Mouse (Mus musculus) brain, embryonic 14.5 days (tissue): ENCODE results near the gene Btg1-ps2. TPM values are rescaled to one million over a fixed set of nuclear protein-coding genes. Genes with fewer than 3 reads are reported as not detected.
A peak's percentile ranks its signal among the peaks of the same experiment; 100 is the strongest.
"Not testable (repeated sequence)": the region's sequence is repeated elsewhere in the genome, so short reads cannot be mapped to it uniquely, and the experiment has no call there.

Source experiments
- DNase-seq: peaks from one replicate; pipeline ENCODE4 v3.0.0-alpha.2; 2011; ENCODE audit warnings: low read depth
- CTCF ChIP-seq: fragments of 200-500 bp; IDR thresholded peaks from 2 replicates; pipeline ENCODE4 v1.5.1; 2012; ENCODE audit warnings: inconsistent platforms, mild to moderate bottlenecking, moderate library complexity, borderline replicate concordance; ENCODE audit not compliant: insufficient read depth, insufficient read length; ENCODE audit errors: extremely low read depth
- POLR2A ChIP-seq: fragments of 200-500 bp; IDR thresholded peaks from 2 replicates; pipeline ENCODE4 v1.6.1; 2012; ENCODE audit warnings: mild to moderate bottlenecking, inconsistent platforms, borderline replicate concordance; ENCODE audit not compliant: poor library complexity, insufficient read depth, insufficient read length, severe bottlenecking; ENCODE audit errors: extremely low read depth
- polyA plus RNA-seq: library from polyadenylated mRNA; depleted of rRNA; stranded (reverse); fragments of >200 nt; gene quantifications from 2 replicates; pipeline ENCODE4 v1.2.3, GENCODE M21; 2012; rRNA removed

Btg1-ps2 gene
- not detected in 2 replicates for polyA plus RNA-seq

DNA sequence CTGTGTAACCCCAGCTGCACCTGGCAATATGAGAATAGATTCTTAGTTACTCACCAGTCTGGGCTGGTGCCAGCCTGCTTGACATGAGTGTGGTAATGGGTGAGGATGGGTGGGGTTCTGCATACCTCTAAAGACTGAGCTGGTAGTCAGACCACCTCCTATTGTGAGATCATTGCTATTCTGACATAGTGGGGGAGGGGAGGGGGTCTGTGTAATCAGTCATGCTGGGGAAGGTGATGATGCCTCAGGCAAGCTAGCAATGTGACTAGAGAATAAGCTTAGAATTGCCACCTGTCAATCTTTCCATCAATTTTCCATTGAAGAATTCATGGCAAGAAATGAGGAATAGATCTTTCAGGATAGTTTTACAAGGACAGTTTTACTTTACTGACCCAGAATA lies at the start of gene Btg1-ps2:
Gene Btg1-ps2, minus strand, starts transcription at position 101 of the 400 bp plus-strand sequence.
- not testable (repeated sequence) for DNase-seq

DNA sequence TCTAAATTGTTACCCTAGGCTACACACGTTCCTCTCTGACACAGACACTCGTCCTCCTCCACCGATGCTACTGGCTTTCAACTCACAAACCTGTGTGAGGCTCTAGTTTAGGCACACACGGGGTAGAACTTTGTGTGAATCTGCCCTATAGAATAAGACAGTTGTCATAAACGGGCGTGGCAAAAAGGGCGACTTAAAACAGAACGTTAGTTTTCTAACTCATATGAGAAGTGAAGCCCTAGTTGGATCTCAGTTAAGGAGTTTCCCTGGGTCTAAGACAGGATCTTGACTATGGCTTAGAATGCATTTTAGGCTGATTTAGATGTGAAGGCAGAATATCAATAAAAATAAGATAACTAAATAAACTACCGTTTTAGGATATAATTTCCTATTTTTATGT lies 42.1 kb upstream of the Btg1-ps2 start, which contains the start of gene Rhox11:
Gene Rhox11, minus strand, starts transcription at position 101 of the 400 bp plus-strand sequence.
- TF ChIP-seq CTCF (no peak), POLR2A (no peak)
- DNase-seq, result no peak

DNA sequence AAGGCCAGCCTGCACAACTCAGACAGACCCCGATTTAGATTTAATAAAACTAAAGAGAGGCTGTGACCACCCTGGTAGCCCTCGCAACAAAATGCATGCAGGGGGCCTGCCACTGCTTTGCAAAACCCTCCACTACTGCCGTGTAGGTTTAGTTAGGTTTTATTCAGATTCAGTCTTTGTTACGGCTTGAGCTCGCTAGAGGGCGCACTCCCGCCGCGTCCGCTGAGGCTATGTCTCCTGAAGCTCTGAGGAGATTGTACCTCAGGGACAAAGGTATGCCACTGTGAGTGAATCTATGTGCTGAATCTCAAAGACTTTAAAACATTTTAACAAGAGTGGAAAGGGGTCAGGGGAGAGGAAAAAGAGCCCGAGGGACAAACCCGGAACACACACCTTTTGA lies 41.3 kb upstream of the Btg1-ps2 start:
- DNase-seq, result peak; percentile 66
- TF ChIP-seq CTCF (peak; percentile 73), POLR2A (no peak)

DNA sequence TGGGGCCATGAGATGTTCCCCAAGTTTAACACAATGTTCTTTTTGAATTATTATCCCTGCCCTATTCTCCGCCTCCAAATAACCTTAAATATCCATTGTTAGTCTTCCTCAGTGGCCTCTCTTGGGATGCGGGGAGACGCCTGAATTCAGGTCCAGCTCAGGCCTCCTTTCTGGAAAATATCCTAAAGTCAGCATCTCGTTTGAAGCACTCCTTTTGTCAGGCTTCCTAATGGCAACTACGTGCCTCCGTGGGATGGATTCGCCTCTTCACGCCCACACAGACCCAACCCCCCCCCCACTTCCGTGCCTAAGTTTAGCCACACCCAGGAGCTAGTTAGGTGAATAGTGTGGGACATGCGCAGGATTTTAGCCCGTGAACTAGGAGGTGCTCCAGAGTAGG lies 23.3 kb upstream of the Btg1-ps2 start, which contains the start of gene Rhox10:
Gene Rhox10, plus strand, starts transcription at position 301 of the 400 bp plus-strand sequence.
- TF ChIP-seq POLR2A (no peak), CTCF (no peak)
- DNase-seq, result no peak

DNA sequence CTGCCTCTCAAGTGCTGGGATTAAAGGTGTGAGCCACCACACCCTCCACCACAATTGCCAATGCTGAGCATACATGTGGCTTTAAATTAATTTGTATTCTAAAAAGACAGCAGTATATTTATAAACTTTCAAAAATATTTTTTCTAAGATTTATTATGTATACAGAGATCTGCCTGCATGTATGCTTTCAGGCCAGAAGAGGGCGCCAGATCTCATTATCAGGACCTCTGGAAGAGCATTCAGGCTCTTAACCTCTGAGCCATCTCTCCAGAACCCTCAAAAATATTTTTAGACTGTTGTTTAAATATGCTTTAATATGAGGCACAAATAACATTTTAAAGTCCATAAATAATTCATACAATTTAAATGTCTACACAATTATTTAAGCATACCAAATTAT lies 18.6 kb upstream of the Btg1-ps2 start:
- DNase-seq, result peak; percentile 39
- TF ChIP-seq CTCF (peak; percentile 48; the same call in 1 of the 2 replicates), POLR2A (no peak)

DNA sequence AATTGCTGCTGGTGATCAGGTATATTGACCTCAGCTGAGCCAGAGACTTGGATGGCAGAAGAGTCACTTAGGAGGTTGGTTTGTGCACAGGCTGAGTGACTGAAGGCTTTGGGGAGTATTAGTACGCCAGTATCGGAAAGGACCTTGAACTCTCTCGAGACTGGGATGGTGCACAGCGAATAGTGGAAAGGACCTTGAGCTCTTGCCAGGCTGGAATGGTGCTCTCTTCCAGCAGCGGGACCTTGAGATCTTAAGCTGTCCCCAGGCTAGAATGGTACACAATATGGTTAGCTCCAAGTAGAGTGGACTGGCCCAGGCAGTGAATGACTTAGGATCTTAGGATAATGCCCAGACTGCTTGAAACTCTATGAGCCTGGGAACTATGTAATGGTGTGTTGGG lies 3.2 kb downstream of the Btg1-ps2 start:
- DNase-seq, result no peak
- TF ChIP-seq CTCF, result no peak

DNA sequence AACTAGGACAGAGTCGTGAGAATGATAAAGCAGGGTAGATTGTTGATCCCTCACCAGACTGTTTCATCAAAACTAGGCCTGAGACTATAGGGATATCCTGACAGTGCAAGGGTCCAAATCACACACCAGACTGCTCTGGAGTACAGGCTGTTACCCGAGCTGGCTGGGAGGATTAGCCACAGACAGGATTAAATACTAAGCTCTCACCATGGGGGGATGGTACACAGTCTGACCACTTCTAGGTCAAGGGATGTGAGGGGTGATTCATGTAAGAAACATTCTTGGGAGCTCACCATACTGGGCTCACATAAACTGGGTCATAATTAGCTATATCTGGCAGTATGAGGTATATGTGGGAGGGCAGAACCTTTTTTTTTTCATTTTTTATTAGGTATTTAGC lies 9.1 kb downstream of the Btg1-ps2 start:
- DNase-seq, result no peak
- TF ChIP-seq CTCF, result no peak
- TF ChIP-seq POLR2A, result no peak

DNA sequence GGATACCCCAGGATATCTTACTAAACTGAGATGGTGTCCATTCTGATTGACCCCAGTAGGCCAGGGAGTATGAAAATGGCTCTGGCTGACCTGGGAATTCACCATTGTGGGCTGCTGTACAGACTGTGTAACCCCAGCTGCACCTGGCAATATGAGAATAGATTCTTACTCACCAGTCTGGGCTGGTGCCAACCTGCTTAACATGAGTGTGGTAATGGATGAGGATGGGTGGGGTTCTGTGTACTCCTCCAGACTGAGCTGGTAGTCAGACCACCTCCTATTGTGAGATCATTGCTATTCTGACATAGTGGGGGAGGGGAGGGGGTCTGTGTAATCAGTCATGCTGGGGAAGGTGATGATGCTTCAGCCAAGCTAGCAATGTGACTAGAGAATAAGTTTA lies 24.3 kb downstream of the Btg1-ps2 start, which contains the start of gene Btg1-ps1:
Gene Btg1-ps1, minus strand, starts transcription at position 219 of the 400 bp plus-strand sequence.
- not testable (repeated sequence) for DNase-seq

DNA sequence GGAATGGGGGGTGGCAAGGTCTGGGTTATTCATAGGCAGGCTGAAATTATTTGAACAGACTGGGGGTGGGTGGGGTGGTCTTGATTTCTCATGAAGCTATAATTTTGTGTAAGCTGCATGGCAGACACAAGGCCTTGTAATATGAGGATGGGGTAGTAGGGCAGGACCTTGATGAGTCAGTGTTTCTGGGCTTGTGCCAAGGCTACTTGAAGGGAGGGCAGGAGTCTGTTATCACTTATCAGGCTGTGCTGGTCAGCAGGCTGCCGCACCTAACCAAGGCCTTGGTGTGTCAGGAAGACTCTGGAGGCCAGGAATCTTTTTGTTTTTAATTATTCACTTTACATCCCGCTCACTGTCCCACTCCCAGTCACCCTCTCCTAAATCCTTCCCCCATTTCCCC lies 34.2 kb downstream of the Btg1-ps2 start:
- TF ChIP-seq CTCF (no peak), POLR2A (no peak)
- no peak for DNase-seq

Other genes with a start within 250 kb of the Btg1-ps2 start
- not detected in 2 replicates for gene Rhox5, start 238.3 kb downstream of the Btg1-ps2 start, polyA plus RNA-seq
- 0.06 and 0.14 TPM in 2 replicates for gene Rhox6, start 216.2 kb downstream of the Btg1-ps2 start, polyA plus RNA-seq
- gene Rhox7a, start 211.4 kb downstream of the Btg1-ps2 start, polyA plus RNA-seq, result not detected in 2 replicates
- gene Rhox8, start 164.2 kb downstream of the Btg1-ps2 start, polyA plus RNA-seq, result not detected in 2 replicates
- gene Rhox7b, start 145.9 kb downstream of the Btg1-ps2 start, polyA plus RNA-seq, result not detected in 2 replicates
- not detected in 2 replicates for gene Rhox9, start 141.3 kb downstream of the Btg1-ps2 start, polyA plus RNA-seq
- not detected in 2 replicates for gene Btg1-ps1, start 24.3 kb downstream of the Btg1-ps2 start, polyA plus RNA-seq
- not detected in 2 replicates for gene Rhox10, start 23.4 kb upstream of the Btg1-ps2 start, polyA plus RNA-seq
- not detected in 2 replicates for gene Rhox11, start 42.0 kb upstream of the Btg1-ps2 start, polyA plus RNA-seq
- gene Rhox12, start 67.8 kb upstream of the Btg1-ps2 start, polyA plus RNA-seq, result not detected in 2 replicates
- not detected in 2 replicates for gene Rhox13, start 78.1 kb upstream of the Btg1-ps2 start, polyA plus RNA-seq
- 17.7 and 22.6 TPM in 2 replicates for gene Zbtb33, start 146.7 kb upstream of the Btg1-ps2 start, polyA plus RNA-seq
- gene Tmem255a, start 209.3 kb upstream of the Btg1-ps2 start, polyA plus RNA-seq, result 12.0 and 18.7 TPM in 2 replicates